Mouse (Mus musculus) liver, adult (tissue): ENCODE results near the gene Cntnap5c.

Experiments used
- GATA4 ChIP-seq: IDR thresholded peaks from 2 replicates; pipeline ENCODE4 v1.6.1; 2014; ENCODE audit warnings: mild to moderate bottlenecking, low read length; ENCODE audit not compliant: insufficient replicate concordance

Cntnap5c gene

GRCm38 (mm10) chr17:57768622-57769610, at the start of gene Cntnap5c:
Gene Cntnap5c, plus strand, starts transcription at chr17:57769570.
- TF ChIP-seq GATA4 = no peak

- TF ChIP-seq GATA4 = no peak
Observed at GRCm38 (mm10) chr17:57742119-57742518, 27.3 kb upstream of the Cntnap5c start, which contains the start of gene Gm21834. Gene Gm21834, minus strand, starts transcription at chr17:57742219.

- TF ChIP-seq GATA4 = no peak
Observed at GRCm38 (mm10) chr17:57758033-57758432, 11.3 kb upstream of the Cntnap5c start.

GRCm38 (mm10) chr17:57767306-57767705, 2.1 kb upstream of the Cntnap5c start:
- no peak for TF ChIP-seq GATA4

- TF ChIP-seq GATA4 = no peak
Observed at GRCm38 (mm10) chr17:57770904-57771303, 1.5 kb downstream of the Cntnap5c start.

- TF ChIP-seq GATA4 = no peak
Observed at GRCm38 (mm10) chr17:57788161-57788799, 18.9 kb downstream of the Cntnap5c start.

GRCm38 (mm10) chr17:57795408-57795807, 26.0 kb downstream of the Cntnap5c start:
- TF ChIP-seq GATA4 = no peak

GRCm38 (mm10) chr17:57796668-57797311, 27.4 kb downstream of the Cntnap5c start:
- TF ChIP-seq GATA4 = no peak

GRCm38 (mm10) chr17:57799414-57799985, 30.1 kb downstream of the Cntnap5c start:
- no peak for TF ChIP-seq GATA4

GRCm38 (mm10) chr17:57801180-57801579, 31.8 kb downstream of the Cntnap5c start:
- no peak for TF ChIP-seq GATA4

GRCm38 (mm10) chr17:57837090-57837971, 68.0 kb downstream of the Cntnap5c start:
- no peak for TF ChIP-seq GATA4

GRCm38 (mm10) chr17:57865996-57866395, 96.6 kb downstream of the Cntnap5c start:
- TF ChIP-seq GATA4 = no peak

GRCm38 (mm10) chr17:57887742-57888389, 118.5 kb downstream of the Cntnap5c start:
- no peak for TF ChIP-seq GATA4

- TF ChIP-seq GATA4 = no peak
Observed at GRCm38 (mm10) chr17:57911770-57912293, 142.5 kb downstream of the Cntnap5c start.

- TF ChIP-seq GATA4 = no peak
Observed at GRCm38 (mm10) chr17:57984230-57984629, 214.9 kb downstream of the Cntnap5c start.
